Mouse (Mus musculus) embryonic facial prominence, embryonic 13.5 days (tissue): Measurements from ENCODE around the gene Metap1. TPM values are rescaled to one million over a fixed set of nuclear protein-coding genes. Genes with fewer than 3 reads are reported as not detected.

Source experiments
- ATAC-seq: fragments of 200-750 bp; cut with Nextera tagmentation; 2 replicates; pipeline ENCODE4 v1.8.0; 2017; ENCODE audit warnings: low read depth; ENCODE audit not compliant: insufficient number of reproducible peaks, insufficient read depth, low FRiP score, low TSS enrichment
- H3K27ac ChIP-seq: fragments of 300-500 bp; sonication (generic); 2 replicates; pipeline ENCODE4 v1.5.1; 2015; ENCODE audit warnings: moderate library complexity, mild to moderate bottlenecking, inconsistent platforms
- H3K27me3 ChIP-seq: fragments of 300-500 bp; sonication (generic); 2 replicates; pipeline ENCODE4 v1.6.1; 2015; ENCODE audit warnings: mild to moderate bottlenecking, inconsistent platforms
- H3K36me3 ChIP-seq: fragments of 300-500 bp; sonication (generic); 2 replicates; pipeline ENCODE4 v1.6.1; 2015; ENCODE audit warnings: mild to moderate bottlenecking, inconsistent platforms
- H3K4me1 ChIP-seq: fragments of 300-500 bp; sonication (generic); 2 replicates; pipeline ENCODE4 v1.6.1; 2015; ENCODE audit warnings: inconsistent platforms
- H3K4me2 ChIP-seq: fragments of 300-500 bp; sonication (generic); 2 replicates; pipeline ENCODE4 v1.6.1; 2015; ENCODE audit warnings: moderate library complexity, mild to moderate bottlenecking, inconsistent platforms
- H3K4me3 ChIP-seq: fragments of 300-500 bp; sonication (generic); 2 replicates; pipeline ENCODE4 v1.5.1; 2015; ENCODE audit warnings: mild to moderate bottlenecking, inconsistent platforms
- H3K9ac ChIP-seq: fragments of 300-500 bp; sonication (generic); 2 replicates; pipeline ENCODE4 v1.6.1; 2015; ENCODE audit warnings: mild to moderate bottlenecking, inconsistent platforms
- H3K9me3 ChIP-seq: fragments of 300-500 bp; sonication (generic); 2 replicates; pipeline ENCODE4 v1.6.1; 2016; ENCODE audit warnings: inconsistent platforms
- whole genome bisulfite sequencing: fragments of 180-500 bp; shearing (Covaris S2); methylation state at CpG from one replicate; pipeline ENCODE4 v1.1.7; 2015; ENCODE audit warnings: mixed read lengths; 5-methylcytosine and 5-hydroxymethylcytosine counted together
- polyA plus RNA-seq: library from polyadenylated mRNA; unstranded; fragments of >200 nt; fragmentation: Nextera tagmentation; extraction: Ambion mirVana; gene quantifications from 2 replicates; pipeline ENCODE4 v1.2.1, GENCODE M21; 2015

The Metap1 gene
- polyA plus RNA-seq, 1 experiment from 2014 or later = 38.3 TPM

DNA sequence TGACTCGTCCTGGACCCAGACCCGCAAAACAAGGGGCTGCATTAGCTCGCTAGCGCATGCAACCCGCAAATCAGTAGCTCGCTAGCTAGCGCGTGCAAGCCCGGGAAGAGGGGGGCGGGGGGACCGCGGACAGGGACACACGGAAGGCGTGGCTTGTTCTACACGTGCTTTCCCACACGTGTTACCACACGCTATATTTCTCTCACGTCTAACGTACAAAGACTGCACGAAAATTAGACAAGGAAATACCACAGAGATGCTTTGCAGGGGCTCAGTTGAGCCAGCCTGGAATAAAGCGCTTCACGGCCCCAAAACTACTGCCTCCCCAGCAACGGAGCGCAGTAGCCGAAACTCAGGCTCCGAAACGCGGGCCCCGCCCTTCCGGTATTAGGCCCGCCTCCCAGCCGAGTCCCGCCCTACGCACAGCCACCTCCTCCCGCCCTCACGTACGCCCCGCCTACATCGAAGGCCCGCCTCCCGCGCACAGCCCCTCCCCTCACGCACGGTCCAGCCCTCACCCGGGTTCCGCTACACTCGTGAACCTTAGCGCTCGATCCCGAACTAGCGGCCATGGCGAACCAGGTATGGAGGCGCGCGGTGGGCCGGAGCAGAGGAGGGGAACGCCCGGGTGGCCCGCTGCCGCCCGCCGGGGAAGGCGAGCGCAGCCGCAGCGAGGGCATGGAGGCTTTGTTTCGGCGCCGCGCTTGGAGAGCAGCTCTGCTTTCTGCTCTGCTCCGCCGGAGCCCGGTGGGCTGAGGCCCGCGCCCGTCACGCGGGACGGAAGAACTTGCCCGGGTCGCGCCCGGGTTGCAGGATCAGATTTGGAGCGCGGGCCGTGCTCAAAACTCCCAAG, 46.5 kb downstream of the Metap1 start, which contains the start of gene Adh5:
Gene Adh5, plus strand, starts transcription at position 482 of the 853 bp plus-strand sequence.
- peaks cover 30% of the 10 kb centered on the region for H3K36me3 ChIP-seq
- H3K4me1 ChIP-seq = peaks cover 6% of the 10 kb centered on the region
- H3K27ac ChIP-seq = peak within 1 kb of the TSS; percentile 92
- no peaks in the 10 kb centered on the region for H3K9me3 ChIP-seq
- H3K4me2 ChIP-seq = peak within 1 kb of the TSS; percentile 77
- H3K27me3 ChIP-seq = no peaks in the 10 kb centered on the region
- peak within 1 kb of the TSS; percentile 85 for H3K4me3 ChIP-seq
- ATAC-seq = peak; percentile 98
- H3K9ac ChIP-seq = peak within 1 kb of the TSS; percentile 94
- under 1% methylated on average over 84 of the region's 86 CpGs for WGBS

DNA sequence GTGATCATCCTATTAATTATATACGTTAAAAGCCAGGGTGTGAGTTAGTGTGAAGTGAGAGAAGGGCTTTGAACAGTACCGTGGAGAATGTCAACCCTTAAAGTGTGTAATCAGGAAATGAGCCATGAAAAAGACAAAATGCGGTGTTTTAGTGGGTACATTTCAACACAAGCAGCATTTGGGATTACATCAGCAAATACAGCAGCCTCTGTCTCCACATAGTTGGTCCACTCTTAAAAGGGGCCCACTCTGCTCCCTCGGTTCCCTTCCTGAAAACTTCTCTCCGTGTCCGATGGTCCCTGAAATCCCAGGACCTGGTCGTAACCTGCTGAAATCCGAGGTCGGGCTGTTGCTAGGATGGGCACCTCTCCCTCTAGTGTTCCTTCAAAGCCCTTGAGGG, 47.1 kb downstream of the Metap1 start:
- no peak for ATAC-seq

DNA sequence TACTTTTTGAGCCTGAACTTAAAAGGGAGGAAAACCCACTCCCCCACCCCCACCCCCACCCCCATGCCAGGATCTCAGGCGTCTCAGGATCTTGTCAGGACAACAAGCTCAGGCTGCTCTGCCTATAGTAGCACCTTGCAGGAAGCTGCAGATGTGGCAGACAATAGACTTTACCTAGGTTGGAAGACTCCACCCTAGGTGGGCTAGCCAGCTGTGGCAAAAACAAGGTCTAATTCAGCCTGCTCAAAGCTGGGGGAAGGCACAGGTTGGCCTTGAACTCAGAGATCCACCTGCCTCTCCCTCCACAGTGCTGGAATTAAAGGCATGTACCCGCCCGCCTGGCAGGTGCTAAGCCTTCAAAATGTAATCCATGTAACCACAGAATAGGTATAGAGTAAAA, 50.6 kb downstream of the Metap1 start:
- no peak overlapping the region for H3K9ac ChIP-seq
- no peak overlapping the region for H3K27ac ChIP-seq
- no peak overlapping the region for H3K4me2 ChIP-seq
- WGBS = 70% methylated on average over 3 of the region's 3 CpGs
- 0 out of 2 replicates have a peak, but pooled peaks cover 4% of the 10 kb centered on the region for H3K9me3 ChIP-seq
- H3K27me3 ChIP-seq = no peaks in the 10 kb centered on the region
- no peaks in the 10 kb centered on the region for H3K36me3 ChIP-seq
- no peaks in the 10 kb centered on the region; the same call in 1 of the 2 replicates for H3K4me1 ChIP-seq
- H3K4me3 ChIP-seq = no peak overlapping the region
- ATAC-seq = no peak

More for the DNA sequence above, 47.1 kb downstream of the Metap1 start:
- H3K27me3 ChIP-seq = no peaks in the 10 kb centered on the region
- H3K4me3 ChIP-seq = peak overlapping the region; percentile 85
- peaks cover 6% of the 10 kb centered on the region for H3K4me1 ChIP-seq
- peak overlapping the region; percentile 92 for H3K27ac ChIP-seq
- WGBS = under 1% methylated on average over 9 of the region's 9 CpGs
- H3K9me3 ChIP-seq = no peaks in the 10 kb centered on the region
- peak overlapping the region; percentile 77 for H3K4me2 ChIP-seq
- H3K36me3 ChIP-seq = peaks cover 24% of the 10 kb centered on the region
- peak overlapping the region; percentile 94 for H3K9ac ChIP-seq

DNA sequence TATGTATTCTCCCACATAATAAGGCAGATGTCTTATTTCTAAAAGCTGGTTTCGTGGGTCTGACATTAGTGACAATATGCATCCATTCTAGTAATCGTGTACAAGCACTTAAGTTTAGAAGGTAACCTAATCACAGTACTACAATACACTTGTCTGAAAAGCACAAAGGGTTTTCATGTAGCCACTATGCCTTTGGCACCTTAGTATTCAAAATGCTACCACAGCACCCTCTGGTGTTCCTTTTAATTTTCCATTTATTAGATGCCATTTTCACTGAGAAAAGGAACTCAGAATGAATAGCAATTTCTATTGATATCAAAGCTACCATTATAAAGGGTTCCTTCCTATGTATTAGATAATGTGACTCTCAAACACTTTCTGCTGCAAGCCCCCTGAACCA, 57.5 kb downstream of the Metap1 start:
- H3K4me1 ChIP-seq = no peaks in the 10 kb centered on the region
- 76% methylated on average over 2 of the region's 2 CpGs for WGBS
- ATAC-seq = no peak
- H3K4me2 ChIP-seq = no peak overlapping the region
- H3K9me3 ChIP-seq = 0 out of 2 replicates have a peak, but pooled peaks cover 4% of the 10 kb centered on the region
- H3K27ac ChIP-seq = no peak overlapping the region
- no peaks in the 10 kb centered on the region for H3K36me3 ChIP-seq
- H3K9ac ChIP-seq = no peak overlapping the region
- H3K27me3 ChIP-seq = no peaks in the 10 kb centered on the region
- no peak overlapping the region for H3K4me3 ChIP-seq

DNA sequence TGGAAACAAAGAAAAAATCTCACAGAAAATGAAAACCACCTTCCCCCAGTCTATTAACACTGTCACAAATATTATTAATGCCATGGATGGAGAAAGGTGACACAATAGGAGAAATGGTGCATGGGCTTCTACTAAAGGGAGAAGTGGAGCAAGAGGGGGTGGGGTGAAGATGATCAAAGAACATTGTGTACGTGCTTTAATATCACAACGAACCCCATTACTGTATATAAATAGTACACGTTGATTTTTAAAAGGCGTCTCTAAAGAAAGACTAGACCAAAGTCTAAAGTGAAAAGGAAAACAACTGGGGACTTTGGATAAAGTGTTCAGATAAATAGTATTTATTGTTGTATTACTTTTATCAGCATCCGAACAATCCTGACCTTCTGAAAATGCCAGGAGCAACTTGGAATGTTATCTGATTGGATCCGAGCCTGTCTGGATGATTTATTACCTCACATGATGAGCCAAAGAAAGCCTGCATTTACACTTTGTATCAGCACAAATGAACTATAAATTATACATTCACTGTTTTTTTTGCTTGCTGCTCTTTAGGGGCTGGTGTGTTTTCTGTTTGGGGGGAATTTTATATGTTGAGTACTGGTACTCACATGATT, 58.8 kb downstream of the Metap1 start:
- H3K27ac ChIP-seq = no peak overlapping the region
- no peak for ATAC-seq
- H3K4me2 ChIP-seq = no peak overlapping the region
- no peaks in the 10 kb centered on the region for H3K36me3 ChIP-seq
- no peak overlapping the region for H3K9ac ChIP-seq
- WGBS = 86% methylated on average over 6 of the region's 6 CpGs
- H3K4me1 ChIP-seq = no peaks in the 10 kb centered on the region
- no peaks in the 10 kb centered on the region for H3K9me3 ChIP-seq
- no peaks in the 10 kb centered on the region for H3K27me3 ChIP-seq
- no peak overlapping the region for H3K4me3 ChIP-seq

DNA sequence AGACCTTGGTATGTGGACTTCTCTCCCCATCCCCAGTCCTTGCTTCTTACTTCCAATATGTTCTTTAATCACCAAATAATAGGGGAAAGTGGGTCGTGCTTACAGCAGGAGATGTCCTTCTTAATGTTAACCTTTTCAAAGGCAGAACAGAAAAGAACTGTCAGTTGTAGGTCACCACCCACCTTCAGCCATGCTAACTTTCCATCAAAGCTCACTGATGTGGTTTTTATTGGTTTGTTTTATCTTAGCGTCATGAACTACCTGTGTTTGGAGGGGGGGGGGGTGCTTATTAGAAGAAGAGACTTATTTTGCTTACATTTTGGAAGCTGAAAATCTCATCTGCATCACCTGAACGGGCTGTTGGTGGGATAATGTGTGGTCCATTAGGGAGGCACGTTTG, 65.1 kb downstream of the Metap1 start:
- no peak for ATAC-seq
- H3K4me1 ChIP-seq = no peaks in the 10 kb centered on the region

DNA sequence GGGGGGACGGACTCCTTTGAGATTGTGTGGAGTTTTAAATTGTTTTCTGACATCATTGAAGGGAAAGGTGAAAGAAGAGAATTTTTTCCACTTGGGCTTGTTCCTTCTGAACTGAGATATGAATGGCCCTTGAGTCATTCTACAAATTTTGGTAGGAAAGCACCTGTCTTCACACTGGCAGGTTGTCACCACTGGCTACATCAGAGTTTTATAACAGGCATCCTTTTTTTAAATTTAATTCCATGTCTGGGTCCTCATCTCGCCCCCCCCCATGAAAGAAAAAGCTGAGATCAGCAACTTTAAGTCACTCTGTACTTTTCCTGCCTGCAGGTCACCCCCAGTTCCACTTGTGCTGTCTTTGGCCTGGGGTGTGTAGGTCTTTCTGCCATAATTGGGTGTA, 65.7 kb downstream of the Metap1 start:
- no peak overlapping the region for H3K27ac ChIP-seq
- H3K4me3 ChIP-seq = no peak overlapping the region
- ATAC-seq = no peak
- H3K4me2 ChIP-seq = no peak overlapping the region
- H3K9me3 ChIP-seq = no peaks in the 10 kb centered on the region
- no peaks in the 10 kb centered on the region for H3K27me3 ChIP-seq
- WGBS = 44% methylated on average over 2 of the region's 2 CpGs
- H3K4me1 ChIP-seq = no peaks in the 10 kb centered on the region
- no peaks in the 10 kb centered on the region for H3K36me3 ChIP-seq
- no peak overlapping the region for H3K9ac ChIP-seq

More for the DNA sequence above, 65.1 kb downstream of the Metap1 start:
- Histone ChIP-seq H3K9me3 (no peaks in the 10 kb centered on the region), H3K27me3 (no peaks in the 10 kb centered on the region), H3K9ac (no peak overlapping the region), H3K27ac (no peak overlapping the region), H3K36me3 (no peaks in the 10 kb centered on the region), H3K4me2 (no peak overlapping the region), H3K4me3 (no peak overlapping the region)
- 65% methylated on average over 4 of the region's 4 CpGs for WGBS

DNA sequence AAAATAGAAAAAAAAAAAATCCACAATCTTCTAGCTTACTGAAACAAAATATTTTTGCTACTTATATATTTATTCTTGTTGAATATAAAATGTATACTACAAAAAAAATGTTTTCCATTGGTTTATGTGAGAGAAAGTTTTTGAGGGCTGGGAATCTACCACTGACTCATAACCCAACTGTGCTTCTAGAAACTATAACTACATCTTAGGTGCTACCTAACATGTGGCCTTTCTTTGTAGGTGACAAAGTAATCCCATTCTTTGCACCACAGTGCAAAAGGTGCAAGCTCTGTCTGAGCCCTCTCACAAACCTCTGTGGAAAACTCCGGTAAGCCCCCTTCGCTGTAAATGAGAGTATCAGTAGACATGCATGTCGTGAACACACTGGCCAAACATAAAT, 68.9 kb downstream of the Metap1 start:
- Histone ChIP-seq H3K9me3 (no peaks in the 10 kb centered on the region), H3K9ac (no peak overlapping the region), H3K4me2 (no peak overlapping the region), H3K4me3 (no peak overlapping the region), H3K27me3 (no peaks in the 10 kb centered on the region), H3K27ac (no peak overlapping the region), H3K4me1 (no peaks in the 10 kb centered on the region), H3K36me3 (no peaks in the 10 kb centered on the region)
- 88% methylated on average over 3 of the region's 3 CpGs for WGBS
- ATAC-seq = no peak

DNA sequence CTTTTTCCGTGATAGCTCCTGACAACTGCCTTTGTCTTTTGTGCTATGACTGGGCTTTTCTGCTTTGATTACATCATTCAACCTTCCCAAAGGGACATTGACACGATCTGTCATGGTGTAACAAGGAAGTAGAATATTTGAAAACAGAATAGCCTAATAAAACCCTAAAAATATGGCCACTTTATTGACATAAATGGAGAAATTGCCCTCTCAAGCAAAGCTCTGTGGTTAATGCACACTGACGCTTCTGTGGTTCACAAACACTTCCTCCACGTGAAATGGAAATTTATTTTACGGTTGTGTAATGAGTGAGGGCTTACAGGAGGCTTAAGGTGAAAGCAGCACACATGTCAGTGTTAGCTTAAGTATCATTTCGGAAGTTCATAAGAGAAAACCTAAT, 69.9 kb downstream of the Metap1 start:
- WGBS = 74% methylated on average over 6 of the region's 6 CpGs
- H3K27ac ChIP-seq = no peak overlapping the region

DNA sequence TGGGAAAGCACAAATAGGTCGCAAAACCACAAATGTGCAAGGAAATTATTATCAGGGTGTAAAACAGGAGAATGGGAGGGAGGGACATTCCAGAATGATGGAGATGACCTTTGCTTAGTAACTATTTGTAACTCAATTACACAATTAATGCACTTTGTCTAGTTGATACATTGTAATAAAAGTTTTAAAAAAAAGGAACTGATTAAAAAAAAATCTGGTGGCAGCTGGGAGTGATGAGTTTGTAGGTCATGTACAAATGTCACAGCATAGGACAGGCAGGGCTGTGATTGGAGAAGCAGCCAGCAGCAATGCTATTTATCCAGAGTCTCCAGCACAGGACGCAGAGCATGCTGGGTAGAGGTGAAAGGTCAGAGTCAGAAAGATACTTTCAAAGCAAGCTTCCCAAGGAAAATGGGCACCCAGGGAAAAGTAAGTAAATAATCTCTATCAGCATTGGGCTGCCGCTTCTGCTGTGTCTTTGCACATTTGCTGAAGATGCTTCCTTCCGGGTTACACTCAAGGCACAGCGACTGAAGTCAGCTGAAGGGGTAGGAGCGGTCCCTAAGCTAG, 74.1 kb downstream of the Metap1 start, which contains the start of gene Adh4:
Gene Adh4, plus strand, starts transcription at position 346 of the 570 bp plus-strand sequence.
- 81% methylated on average over 6 of the region's 6 CpGs for WGBS

More for the DNA sequence above, 69.9 kb downstream of the Metap1 start:
- H3K9ac ChIP-seq = no peak overlapping the region
- ATAC-seq = no peak
- no peaks in the 10 kb centered on the region for H3K4me1 ChIP-seq
- H3K27me3 ChIP-seq = no peaks in the 10 kb centered on the region
- H3K9me3 ChIP-seq = no peaks in the 10 kb centered on the region
- H3K36me3 ChIP-seq = no peaks in the 10 kb centered on the region
- no peak overlapping the region for H3K4me2 ChIP-seq
- no peak overlapping the region for H3K4me3 ChIP-seq

DNA sequence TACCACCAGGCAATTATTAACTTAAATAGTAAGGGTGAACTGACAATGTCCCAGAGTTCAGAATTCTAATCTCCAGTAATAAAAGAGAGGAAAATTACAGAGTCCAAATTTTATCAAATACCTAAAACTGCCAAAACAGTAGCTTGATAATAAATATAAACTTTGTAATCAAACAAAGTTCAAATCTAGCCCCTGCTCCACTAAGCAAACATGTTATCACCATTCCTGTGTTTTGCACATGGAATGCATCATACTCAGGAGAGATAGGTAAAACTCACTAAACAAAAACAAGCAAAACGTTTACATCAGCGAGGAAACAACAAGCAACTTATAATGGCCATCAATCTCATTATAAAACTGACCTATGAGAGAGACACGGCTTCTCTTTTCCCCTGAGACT, 79.1 kb downstream of the Metap1 start:
- WGBS = 76% methylated on average over 3 of the region's 3 CpGs
- H3K9ac ChIP-seq = no peak overlapping the region
- H3K9me3 ChIP-seq = no peaks in the 10 kb centered on the region
- no peak overlapping the region for H3K27ac ChIP-seq
- H3K36me3 ChIP-seq = no peaks in the 10 kb centered on the region
- H3K4me2 ChIP-seq = no peak overlapping the region
- H3K27me3 ChIP-seq = no peaks in the 10 kb centered on the region
- H3K4me1 ChIP-seq = no peaks in the 10 kb centered on the region
- H3K4me3 ChIP-seq = no peak overlapping the region
- no peak for ATAC-seq

More for the DNA sequence above, 74.1 kb downstream of the Metap1 start, which contains the start of gene Adh4:
- no peak for ATAC-seq
- H3K27me3 ChIP-seq = no peaks in the 10 kb centered on the region
- no peak within 1 kb of the TSS for H3K27ac ChIP-seq
- no peaks in the 10 kb centered on the region for H3K9me3 ChIP-seq
- H3K36me3 ChIP-seq = no peaks in the 10 kb centered on the region
- no peak within 1 kb of the TSS for H3K9ac ChIP-seq
- no peak within 1 kb of the TSS for H3K4me3 ChIP-seq
- H3K4me1 ChIP-seq = no peaks in the 10 kb centered on the region
- H3K4me2 ChIP-seq = no peak within 1 kb of the TSS
